Mouse (Mus musculus) effector memory CD4-positive, alpha-beta T cell, adult 7 months (primary cell): ENCODE data around the gene Krba1. TPM values are rescaled to one million over a fixed set of nuclear protein-coding genes. Genes with fewer than 3 reads are reported as not detected.

Experiments
- polyA plus RNA-seq: library from polyadenylated mRNA; unstranded; fragments of 100-300 nt; shearing (Covaris generic); gene quantifications from one replicate; pipeline ENCODE4 v1.2.1, GENCODE M21; 2017

Krba1 gene
- polyA plus RNA-seq, result 16.9 TPM

DNA sequence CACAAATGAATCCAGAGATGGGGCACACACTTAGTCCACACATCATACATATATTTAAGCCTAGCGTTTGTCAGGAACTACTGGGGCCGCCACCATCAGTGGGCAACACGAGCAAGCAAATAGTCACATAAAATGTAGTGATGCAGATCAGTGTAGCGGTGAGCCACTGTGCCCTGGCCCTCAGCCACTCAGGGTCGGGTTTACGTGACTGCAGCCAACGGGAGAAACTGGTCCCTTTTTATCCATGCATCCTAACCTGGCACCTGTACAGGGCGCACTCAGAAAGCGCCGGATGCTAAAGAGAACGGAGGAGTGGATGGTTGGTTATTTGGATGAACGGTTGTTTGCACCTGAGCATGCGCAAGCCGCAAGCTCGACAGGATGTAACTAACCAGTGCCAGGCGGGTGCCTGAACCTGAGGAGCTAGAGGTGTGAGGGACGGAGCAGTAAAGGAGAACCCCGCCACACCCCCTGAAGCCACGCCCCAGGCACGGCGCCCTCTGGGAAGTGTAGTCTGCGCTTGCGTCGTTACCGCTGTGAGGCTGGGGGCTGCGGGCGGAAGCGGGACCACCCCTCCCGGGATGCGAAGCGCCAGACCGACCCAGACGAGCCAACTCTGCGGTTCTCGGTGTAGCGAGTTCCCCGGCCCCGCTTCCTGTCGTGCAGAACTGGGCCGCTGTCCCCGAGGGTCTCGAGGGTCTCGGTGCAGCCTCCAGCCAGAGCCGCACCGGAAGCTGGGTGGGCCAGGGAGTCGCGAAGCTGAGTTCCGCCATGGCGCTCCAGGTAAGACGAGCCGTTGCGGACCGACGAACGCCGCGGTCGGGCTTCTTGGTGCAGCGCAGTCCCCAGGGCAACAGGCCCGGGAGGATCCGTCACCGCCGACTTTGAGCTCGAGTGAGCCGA is at the start of gene Krba1:
TSS of gene Krba1 (plus strand) at position 482 of the 903 bp plus-strand sequence.

DNA sequence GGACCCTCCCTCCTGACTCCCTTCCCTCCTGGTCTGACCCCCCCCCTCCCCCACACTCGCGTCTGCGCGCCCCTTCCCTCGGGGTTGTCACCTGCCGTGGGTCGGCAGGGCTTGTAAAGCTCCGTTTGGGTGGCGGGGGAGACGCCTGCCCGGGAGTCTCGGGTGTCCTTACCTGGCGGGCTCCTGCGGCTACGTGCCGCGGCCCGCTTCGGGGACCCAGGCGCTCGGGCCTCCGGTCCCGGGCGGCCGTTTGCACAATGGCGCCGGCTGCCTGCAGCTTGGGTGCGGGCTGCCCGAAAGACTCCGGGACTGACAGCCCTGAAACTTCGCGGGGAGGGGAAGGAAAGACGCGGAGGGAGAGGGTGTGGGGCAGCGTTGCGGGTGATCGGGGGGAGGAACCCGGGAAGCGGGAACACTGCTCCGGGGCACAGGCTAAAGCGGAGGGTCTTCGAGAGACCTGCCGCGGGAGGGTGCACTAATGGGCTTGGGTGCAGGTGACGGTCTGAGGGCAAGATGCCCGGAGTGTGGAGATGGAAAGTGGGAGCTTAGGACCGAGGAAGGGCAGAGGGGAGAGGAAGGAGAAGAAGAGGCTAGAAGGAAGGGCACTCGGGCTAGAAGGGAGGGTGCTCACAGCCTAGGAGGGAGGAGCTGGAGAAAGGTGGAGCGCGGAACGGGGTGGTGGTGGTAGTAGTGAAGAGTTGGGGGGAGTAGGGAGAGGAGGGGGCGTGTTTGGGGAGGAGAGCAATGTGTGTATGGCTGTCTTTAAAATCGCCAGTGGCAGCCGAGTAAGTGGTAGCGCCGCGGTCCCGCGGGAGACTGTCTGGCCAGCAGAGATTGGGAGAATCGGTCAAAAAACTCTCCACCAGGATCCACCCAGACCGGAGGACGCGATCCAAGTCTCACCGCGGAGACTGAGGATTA is 50.1 kb downstream of the Krba1 start, which contains the start of gene Zfp467:
TSS of gene Zfp467 (minus strand) at position 645 of the 921 bp plus-strand sequence.

DNA sequence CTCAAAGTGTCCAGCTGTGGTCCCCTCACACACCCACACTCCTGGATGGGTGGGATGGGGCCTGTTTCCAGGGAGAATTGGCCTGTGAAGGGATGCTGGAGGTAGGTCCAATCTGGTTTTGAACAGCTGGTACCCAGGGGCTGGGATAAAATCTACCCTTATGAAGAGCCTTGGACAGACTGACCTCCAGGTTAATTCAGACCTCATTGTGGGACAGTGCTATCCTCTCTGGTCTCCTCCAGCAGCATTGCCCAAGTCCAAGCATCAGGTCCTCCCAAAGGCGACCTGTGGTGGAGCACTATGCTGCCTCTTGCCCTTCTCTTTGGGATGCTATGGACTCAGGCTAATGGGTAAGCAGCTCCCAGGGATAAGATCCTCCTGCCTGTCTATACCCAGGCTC is 52.5 kb downstream of the Krba1 start, which contains the start of gene Sspo:
TSS of gene Sspo (plus strand) at position 301 of the 400 bp plus-strand sequence.

Other genes starting within 250 kb of the Krba1 start
- gene Zfp467, start 50.2 kb downstream of the Krba1 start, polyA plus RNA-seq, result 4.8 TPM
- 0.05 TPM for gene Sspo, start 52.6 kb downstream of the Krba1 start, polyA plus RNA-seq
- gene Atp6v0e2, start 142.0 kb downstream of the Krba1 start, polyA plus RNA-seq, result not detected
- 10.0 TPM for gene Lrrc61, start 159.2 kb downstream of the Krba1 start, polyA plus RNA-seq
- gene Rarres2, start 177.2 kb downstream of the Krba1 start, polyA plus RNA-seq, result not detected
- gene Gm45021, start 194.0 kb downstream of the Krba1 start, polyA plus RNA-seq, result not detected
- gene Repin1, start 198.3 kb downstream of the Krba1 start, polyA plus RNA-seq, result 7.4 TPM
- not detected for gene Gm44965, start 198.4 kb downstream of the Krba1 start, polyA plus RNA-seq
- 5.4 TPM for gene Zfp775, start 206.5 kb downstream of the Krba1 start, polyA plus RNA-seq
- 2.3 TPM for gene AI854703, start 231.2 kb downstream of the Krba1 start, polyA plus RNA-seq